Mouse (Mus musculus) E14TG2a.4 (cell line): ENCODE data around the gene Crip2.

Experiments
- H3K27me3 ChIP-seq: 2 replicates; pipeline ENCODE4 v1.6.1; 2014; ENCODE audit warnings: low read length, control low read depth; ENCODE audit not compliant: insufficient read depth
- H3K36me3 ChIP-seq: 2 replicates; pipeline ENCODE4 v1.6.1; 2014; ENCODE audit warnings: low read length, control low read depth; ENCODE audit not compliant: insufficient read depth
- H3K4me1 ChIP-seq: replicated peaks from 2 replicates; pipeline ENCODE4 v1.6.1; 2014; ENCODE audit warnings: low read depth, low read length, control low read depth
- H3K4me3 ChIP-seq: replicated peaks from 2 replicates; pipeline ENCODE4 v1.5.1; 2014; ENCODE audit warnings: mild to moderate bottlenecking, low read length
- H3K9me3 ChIP-seq: 2 replicates; pipeline ENCODE4 v1.6.1; 2014; ENCODE audit warnings: low read length, control low read depth
- CTCF ChIP-seq: conservative IDR thresholded peaks from 2 replicates; pipeline ENCODE4 v1.5.1; 2014; ENCODE audit warnings: low read length
- NANOG ChIP-seq: IDR thresholded peaks from 2 replicates; pipeline ENCODE4 v1.6.1; 2014; ENCODE audit warnings: borderline replicate concordance, low read length, mixed read lengths
- POU5F1 ChIP-seq: IDR thresholded peaks from 2 replicates; pipeline ENCODE4 v1.6.1; 2014; ENCODE audit warnings: low read length, borderline replicate concordance

Gene Crip2

DNA sequence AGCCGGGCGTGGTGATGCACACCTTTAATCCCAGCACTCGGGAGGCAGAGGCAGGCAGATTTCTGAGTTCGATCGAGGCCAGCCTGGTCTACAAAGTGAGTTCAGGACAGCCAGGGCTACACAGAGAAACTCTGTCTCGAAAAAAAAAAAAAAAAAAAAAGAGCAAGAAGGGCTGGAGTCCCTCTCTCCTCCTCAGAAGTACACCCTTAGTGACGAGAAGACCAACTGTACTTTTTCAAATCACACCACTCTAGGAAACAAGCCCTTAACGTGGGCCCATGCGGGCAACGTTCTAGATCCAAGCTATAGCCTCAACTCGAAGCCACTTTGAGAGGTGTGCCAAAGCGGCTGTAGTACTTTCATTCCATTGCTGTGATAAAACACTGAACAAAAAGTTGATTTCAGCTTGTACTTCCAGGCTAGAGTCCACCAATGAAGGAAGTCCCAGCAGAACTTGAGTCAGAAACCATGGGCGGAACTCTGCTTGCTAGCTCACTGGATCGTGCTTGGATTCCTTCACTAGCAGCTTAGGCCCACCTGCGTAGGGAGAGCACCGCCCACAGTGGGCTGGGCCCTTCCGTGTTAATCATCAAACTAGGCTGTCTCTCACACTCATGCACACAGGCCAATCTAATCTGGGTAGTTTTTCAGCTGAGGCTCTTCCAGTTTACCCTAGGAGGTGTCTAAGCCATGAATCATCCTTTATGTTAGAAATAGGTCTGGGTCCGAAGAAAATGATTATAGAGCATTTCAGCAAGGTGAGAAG, 37.1 kb downstream of the Crip2 start:
- TF ChIP-seq NANOG (no peak), CTCF (no peak), POU5F1 (no peak)
- H3K9me3 ChIP-seq, result no peaks in the 10 kb centered on the region
- no peaks in the 10 kb centered on the region; the same call in 1 of the 2 replicates for H3K27me3 ChIP-seq
- H3K4me3 ChIP-seq, result no peak overlapping the region
- peaks cover 14% of the 10 kb centered on the region for H3K4me1 ChIP-seq
- no peaks in the 10 kb centered on the region for H3K36me3 ChIP-seq

- Histone ChIP-seq H3K36me3 (no peaks in the 10 kb centered on the region), H3K4me1 (peaks cover 21% of the 10 kb centered on the region), H3K4me3 (no peak overlapping the region), H3K9me3 (no peaks in the 10 kb centered on the region), H3K27me3 (peaks cover 16% of the 10 kb centered on the region)
- no peak for TF ChIP-seq NANOG
- no peak for TF ChIP-seq POU5F1
- TF ChIP-seq CTCF, result no peak
These were observed 41.0 kb downstream of the Crip2 start for GRCm38 (mm10) chr12:113181020-113181419.

DNA sequence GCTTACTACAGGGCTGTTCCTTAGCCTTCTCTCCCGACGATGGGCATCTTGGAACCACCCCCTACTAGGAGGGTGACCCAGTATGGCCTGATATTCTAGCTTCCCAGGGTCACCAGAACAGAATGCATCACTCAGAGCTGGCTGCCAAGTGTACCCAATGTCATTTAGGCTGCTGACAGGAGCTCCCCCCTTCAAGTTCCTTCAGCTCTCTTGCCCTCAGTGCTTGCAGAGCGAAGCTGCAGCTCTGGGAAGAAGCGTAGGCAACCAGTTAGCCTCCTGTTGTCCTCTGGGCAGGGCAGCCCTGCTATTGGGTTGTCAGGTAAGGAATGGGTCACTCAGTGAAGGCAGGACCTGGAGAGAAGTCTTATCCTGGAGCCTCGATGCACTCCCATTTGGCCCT, 44.9 kb downstream of the Crip2 start:
- Histone ChIP-seq H3K9me3 (no peaks in the 10 kb centered on the region), H3K4me1 (peaks cover 31% of the 10 kb centered on the region), H3K27me3 (peaks cover 55% of the 10 kb centered on the region), H3K4me3 (peak overlapping the region; percentile 87; the same call in 1 of the 2 replicates), H3K36me3 (peaks cover 9% of the 10 kb centered on the region)
- no peak for TF ChIP-seq CTCF
- no peak for TF ChIP-seq NANOG
- TF ChIP-seq POU5F1, result no peak

DNA sequence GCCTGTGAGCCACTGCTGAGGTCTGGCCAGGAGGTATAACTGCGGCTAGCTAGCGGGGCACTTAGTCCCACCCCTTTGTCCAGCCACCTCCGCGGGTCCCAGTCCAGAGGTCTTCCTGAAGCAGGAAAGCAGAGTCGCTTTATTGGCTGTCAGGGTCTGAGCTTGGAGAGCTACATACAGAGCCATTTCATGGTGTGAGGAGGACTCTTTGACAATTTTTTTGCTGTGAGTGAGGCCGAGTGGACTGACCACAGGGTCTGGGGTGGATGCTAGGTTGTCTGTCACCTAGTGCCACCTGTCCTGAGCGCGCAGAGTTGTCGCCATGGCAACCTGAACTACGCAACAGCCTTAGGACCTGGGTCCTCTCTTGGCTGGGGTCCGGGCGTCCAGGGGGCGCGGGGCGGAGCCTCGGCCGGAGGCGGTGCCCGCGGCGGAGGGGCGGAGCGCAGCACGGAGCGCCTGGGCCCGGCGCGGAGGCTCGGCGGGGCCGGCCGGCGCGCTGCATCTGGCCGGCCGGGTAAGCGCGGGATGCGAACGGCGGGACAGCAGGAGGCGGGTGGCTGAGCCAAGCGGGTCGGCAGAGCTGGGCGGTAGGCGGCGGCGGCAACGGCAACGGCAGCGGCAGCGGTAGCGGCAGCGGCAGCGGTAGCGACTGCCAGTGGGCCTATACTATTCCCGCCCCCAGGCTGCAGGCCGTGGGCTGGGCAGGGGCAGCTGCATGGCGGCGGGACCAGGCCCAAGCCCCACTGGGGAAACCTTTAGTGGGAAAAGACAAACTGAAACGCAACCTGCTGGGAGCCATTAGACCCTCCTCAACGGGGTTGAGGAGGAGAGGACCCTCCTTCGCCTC, 45.6 kb downstream of the Crip2 start, which contains the start of gene Tmem121:
Gene Tmem121, plus strand, starts transcription at position 489 of the 850 bp plus-strand sequence.
- TF ChIP-seq CTCF, result no peak
- peak within 1 kb of the TSS; percentile 87 for H3K4me3 ChIP-seq
- no peaks in the 10 kb centered on the region for H3K9me3 ChIP-seq
- peaks cover 14% of the 10 kb centered on the region for H3K36me3 ChIP-seq
- peaks cover 31% of the 10 kb centered on the region for H3K4me1 ChIP-seq
- H3K27me3 ChIP-seq, result peaks cover 59% of the 10 kb centered on the region

- peaks cover 14% of the 10 kb centered on the region for H3K36me3 ChIP-seq
- peaks cover 59% of the 10 kb centered on the region for H3K27me3 ChIP-seq
- peaks cover 39% of the 10 kb centered on the region for H3K4me1 ChIP-seq
- peak overlapping the region; percentile 87 for H3K4me3 ChIP-seq
- no peaks in the 10 kb centered on the region for H3K9me3 ChIP-seq
- TF ChIP-seq CTCF (no peak), POU5F1 (no peak), NANOG (no peak)
These were observed 46.4 kb downstream of the Crip2 start for GRCm38 (mm10) chr12:113186326-113187010.

GRCm38 (mm10) chr12:113187011-113187375, 47.0 kb downstream of the Crip2 start:
- Histone ChIP-seq H3K9me3 (no peaks in the 10 kb centered on the region), H3K4me3 (peak overlapping the region; percentile 78), H3K27me3 (peaks cover 59% of the 10 kb centered on the region), H3K4me1 (peaks cover 42% of the 10 kb centered on the region), H3K36me3 (peaks cover 14% of the 10 kb centered on the region)
- TF ChIP-seq CTCF (no peak), NANOG (no peak), POU5F1 (no peak)

- peaks cover 14% of the 10 kb centered on the region for H3K36me3 ChIP-seq
- no peaks in the 10 kb centered on the region for H3K9me3 ChIP-seq
- H3K4me3 ChIP-seq, result peak overlapping the region; percentile 78
- H3K27me3 ChIP-seq, result peaks cover 59% of the 10 kb centered on the region
- TF ChIP-seq CTCF (peak; percentile 51), NANOG (no peak)
- peaks cover 42% of the 10 kb centered on the region for H3K4me1 ChIP-seq
These were observed 47.7 kb downstream of the Crip2 start for GRCm38 (mm10) chr12:113187584-113188295.

DNA sequence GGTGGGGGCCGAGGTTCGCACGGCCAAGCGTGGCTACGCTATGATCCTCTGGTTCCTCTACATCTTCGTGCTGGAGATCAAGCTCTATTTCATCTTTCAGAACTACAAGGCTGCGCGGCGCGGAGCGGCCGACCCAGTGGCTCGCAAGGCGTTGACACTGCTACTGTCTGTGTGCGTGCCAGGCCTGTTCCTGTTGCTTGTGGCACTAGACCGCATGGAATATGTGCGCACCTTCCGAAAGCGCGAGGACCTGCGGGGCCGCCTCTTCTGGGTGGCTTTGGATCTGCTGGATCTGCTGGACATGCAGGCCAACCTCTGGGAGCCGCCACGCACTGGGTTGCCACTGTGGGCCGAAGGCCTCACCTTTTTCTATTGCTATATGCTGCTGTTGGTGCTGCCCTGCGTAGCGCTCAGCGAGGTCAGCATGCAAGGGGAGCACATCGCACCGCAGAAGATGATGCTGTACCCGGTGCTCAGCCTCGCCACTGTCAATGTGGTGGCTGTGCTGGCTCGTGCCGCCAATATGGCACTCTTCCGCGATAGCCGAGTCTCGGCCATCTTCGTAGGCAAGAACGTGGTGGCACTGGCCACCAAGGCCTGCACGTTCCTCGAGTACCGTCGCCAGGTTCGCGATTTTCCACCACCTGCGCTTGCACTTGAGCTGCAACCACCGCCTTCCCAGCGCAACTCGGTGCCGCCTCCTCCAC, 48.5 kb downstream of the Crip2 start:
- Histone ChIP-seq H3K36me3 (peaks cover 14% of the 10 kb centered on the region), H3K4me1 (peaks cover 45% of the 10 kb centered on the region), H3K4me3 (peak overlapping the region; percentile 78), H3K27me3 (peaks cover 58% of the 10 kb centered on the region), H3K9me3 (no peaks in the 10 kb centered on the region)
- TF ChIP-seq POU5F1 (no peak), NANOG (no peak), CTCF (no peak)
